Mouse (Mus musculus) brain, embryonic 18.5 days (tissue): ENCODE data around the gene Tpx2.

Experiments
- DNase-seq: peaks from one replicate; pipeline ENCODE4 v3.0.0-alpha.2; 2012; ENCODE audit warnings: low read depth, low spot score

Gene Tpx2

GRCm38 (mm10) chr2:152914310-152915120 is 66.8 kb downstream of the Tpx2 start:
- DNase-seq: peak; percentile 60

GRCm38 (mm10) chr2:152915453-152915852 is 67.7 kb downstream of the Tpx2 start:
- no peak for DNase-seq

GRCm38 (mm10) chr2:152916111-152916510 is 68.3 kb downstream of the Tpx2 start:
- DNase-seq: no peak

- no peak for DNase-seq
These were observed 69.9 kb downstream of the Tpx2 start for GRCm38 (mm10) chr2:152917671-152918070.

GRCm38 (mm10) chr2:152922376-152922775 is 74.6 kb downstream of the Tpx2 start:
- DNase-seq: no peak

GRCm38 (mm10) chr2:152923621-152924020 is 75.9 kb downstream of the Tpx2 start:
- no peak for DNase-seq

- no peak for DNase-seq
These were observed 76.4 kb downstream of the Tpx2 start for GRCm38 (mm10) chr2:152924128-152924527.

GRCm38 (mm10) chr2:152924543-152924942 is 76.8 kb downstream of the Tpx2 start:
- no peak for DNase-seq

- no peak for DNase-seq
These were observed 77.6 kb downstream of the Tpx2 start for GRCm38 (mm10) chr2:152925189-152925872.

GRCm38 (mm10) chr2:152926896-152927295 is 79.1 kb downstream of the Tpx2 start:
- no peak for DNase-seq

GRCm38 (mm10) chr2:152927371-152927770 is 79.6 kb downstream of the Tpx2 start:
- no peak for DNase-seq

GRCm38 (mm10) chr2:152928219-152928987 is 80.6 kb downstream of the Tpx2 start:
- DNase-seq: no peak

GRCm38 (mm10) chr2:152928988-152929370 is 81.2 kb downstream of the Tpx2 start:
- no peak for DNase-seq

GRCm38 (mm10) chr2:152930276-152930675 is 82.5 kb downstream of the Tpx2 start:
- no peak for DNase-seq

GRCm38 (mm10) chr2:152931456-152932160 is 83.8 kb downstream of the Tpx2 start:
- DNase-seq: no peak

GRCm38 (mm10) chr2:152933048-152933447 is 85.3 kb downstream of the Tpx2 start, which contains the start of gene Foxs1:
TSS of gene Foxs1 (minus strand) at chr2:152933208.
- no peak for DNase-seq

- DNase-seq: no peak
These were observed 85.8 kb downstream of the Tpx2 start for GRCm38 (mm10) chr2:152933614-152934013.

GRCm38 (mm10) chr2:152939846-152940245 is 92.1 kb downstream of the Tpx2 start:
- no peak for DNase-seq

GRCm38 (mm10) chr2:152941106-152941505 is 93.3 kb downstream of the Tpx2 start:
- DNase-seq: no peak

- DNase-seq: no peak
These were observed 94.0 kb downstream of the Tpx2 start for GRCm38 (mm10) chr2:152941776-152942175.

GRCm38 (mm10) chr2:152942898-152943515 is 95.2 kb downstream of the Tpx2 start:
- no peak for DNase-seq
